Mouse (Mus musculus): ENCODE results near the gene Pde3b. TPM values are rescaled to one million over a fixed set of nuclear protein-coding genes. Genes with fewer than 3 reads are reported as not detected.
A peak's percentile ranks its signal among the peaks of the same experiment; 100 is the strongest.

The Pde3b gene
- total and polyA plus RNA-seq, 2 experiments from 2014 or later = 1.9 to 7.5 TPM

DNA sequence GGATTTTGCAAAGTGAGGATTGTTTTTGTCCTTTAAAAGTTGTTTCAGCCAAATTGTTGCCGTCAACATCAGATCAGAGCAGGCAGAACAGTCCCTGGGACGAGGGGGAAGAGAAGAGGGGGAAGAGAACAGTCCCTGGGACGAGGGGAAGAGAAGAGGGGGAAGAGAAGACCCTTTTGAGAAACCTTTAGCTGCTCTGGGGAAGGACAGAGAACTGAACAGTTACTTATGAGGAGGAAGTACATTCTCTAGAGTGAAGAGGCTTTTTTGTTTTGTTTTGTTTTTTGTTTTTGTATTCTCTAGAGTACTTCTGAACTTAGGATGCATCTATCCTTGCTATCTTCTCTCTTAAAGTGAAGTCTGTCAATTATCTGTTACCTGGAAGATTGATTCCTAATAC, 37.8 kb downstream of the Pde3b start:
- H3K36me3 ChIP-seq (replicated peaks; ENCODE audit: control insufficient read depth, insufficient read depth, low read length) = no peaks in the 10 kb centered on the region
- H3K27ac ChIP-seq (ENCODE audit: low read depth) = peak overlapping the region; percentile 20; the same call in 1 of the 2 replicates
- 47% methylated on average over 3 of the region's 3 CpGs for WGBS

DNA sequence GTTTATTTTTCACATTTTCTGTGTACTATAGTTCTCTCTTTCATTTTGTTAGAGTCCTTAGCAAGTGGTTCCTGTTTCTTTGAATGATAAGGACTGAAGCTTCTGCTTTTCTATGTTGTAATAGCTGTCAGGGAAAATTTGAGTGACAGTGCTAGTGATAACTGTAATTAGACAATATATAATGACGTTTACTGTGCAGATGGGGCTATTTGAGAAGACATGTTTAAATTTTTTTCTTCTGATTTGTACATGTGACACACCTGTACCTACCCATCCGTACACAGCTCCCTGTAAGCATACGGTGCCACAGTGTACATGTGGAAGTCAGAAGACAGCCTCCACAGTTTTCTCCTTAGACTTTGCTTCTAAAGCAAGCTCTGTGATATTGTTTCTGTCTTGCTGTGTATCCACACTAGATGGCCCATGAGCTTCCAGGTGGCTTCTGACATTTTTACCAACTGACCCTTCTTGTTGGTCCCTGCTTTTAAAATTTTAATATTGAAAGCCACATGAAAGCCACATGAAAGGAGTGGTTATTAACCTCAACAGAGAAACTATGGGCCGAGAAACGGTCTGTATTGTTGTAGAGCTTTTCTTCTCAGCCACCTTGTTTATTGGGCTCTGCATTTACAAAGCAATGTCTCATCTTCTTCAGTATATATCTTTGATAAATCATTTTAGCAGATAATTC, 38.4 kb downstream of the Pde3b start:
- H3K4me3 ChIP-seq (ENCODE audit: low read depth, low read length) = no peak overlapping the region
- H3K27ac ChIP-seq (ENCODE audit: low read depth) = 0 out of 2 replicates have a peak overlapping the region, but pooled peaks have one; percentile 20
- no peaks in the 10 kb centered on the region for H3K4me1 ChIP-seq (ENCODE audit: control insufficient read depth, insufficient read depth)
- H3K4me2 ChIP-seq (ENCODE audit: low read depth, low read length) = no peak overlapping the region
- DNase-seq (ENCODE audit: low spot score) (no peak), ATAC-seq (ENCODE audit: insufficient read depth, low read depth) (no peak)
- WGBS = 75% methylated on average over 5 of the region's 5 CpGs
- H3K9ac ChIP-seq (replicated peaks; ENCODE audit: low read depth, low read length) = no peak overlapping the region
- H3K27me3 ChIP-seq (ENCODE audit: control insufficient read depth, insufficient read depth, low read length) = no peaks in the 10 kb centered on the region
- H3K9me3 ChIP-seq (replicated peaks; ENCODE audit: control insufficient read depth, low read length) = no peaks in the 10 kb centered on the region
- TF ChIP-seq EP300 (IDR thresholded peaks at IDR 0.05; ENCODE audit: low read depth) (no peak), CTCF (IDR thresholded peaks at IDR 0.05; ENCODE audit: low read depth) (no peak)
- no peaks in the 10 kb centered on the region for H3K36me3 ChIP-seq (replicated peaks; ENCODE audit: control insufficient read depth, insufficient read depth, low read length)

More for the DNA sequence above, 37.8 kb downstream of the Pde3b start:
- Histone ChIP-seq H3K4me2 (ENCODE audit: low read depth, low read length) (no peak overlapping the region), H3K4me1 (ENCODE audit: control insufficient read depth, insufficient read depth) (no peaks in the 10 kb centered on the region), H3K9me3 (replicated peaks; ENCODE audit: control insufficient read depth, low read length) (no peaks in the 10 kb centered on the region), H3K4me3 (ENCODE audit: low read depth, low read length) (no peak overlapping the region), H3K27me3 (ENCODE audit: control insufficient read depth, insufficient read depth, low read length) (no peaks in the 10 kb centered on the region), H3K9ac (replicated peaks; ENCODE audit: low read depth, low read length) (no peak overlapping the region)
- TF ChIP-seq CTCF (IDR thresholded peaks at IDR 0.05; ENCODE audit: low read depth) = no peak
- TF ChIP-seq EP300 (IDR thresholded peaks at IDR 0.05; ENCODE audit: low read depth) = no peak
- DNase-seq (ENCODE audit: low spot score) = no peak
- no peak for ATAC-seq (ENCODE audit: insufficient read depth, low read depth)

DNA sequence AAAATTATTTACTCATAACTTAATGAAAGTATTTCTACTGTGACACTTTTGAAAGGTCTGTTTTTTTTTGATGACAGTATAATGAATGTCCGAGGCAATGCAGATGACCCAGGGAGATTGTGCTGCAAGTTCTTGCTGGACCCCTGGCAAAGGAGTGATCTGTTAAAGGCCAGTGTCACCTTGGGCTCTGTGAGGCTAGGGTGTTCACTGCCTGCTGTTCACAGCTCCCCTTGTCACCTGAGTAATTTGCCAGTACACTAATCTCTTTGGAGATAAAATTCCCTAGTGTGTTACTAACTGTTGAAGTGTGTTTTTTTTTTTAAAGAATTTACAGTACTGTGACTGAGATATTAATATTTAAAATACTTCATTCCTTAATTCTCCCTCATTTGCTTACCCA, 39.8 kb downstream of the Pde3b start:
- Histone ChIP-seq H3K4me3 (ENCODE audit: low read depth, low read length) (no peak overlapping the region), H3K27me3 (ENCODE audit: control insufficient read depth, insufficient read depth, low read length) (no peaks in the 10 kb centered on the region), H3K36me3 (replicated peaks; ENCODE audit: control insufficient read depth, insufficient read depth, low read length) (no peaks in the 10 kb centered on the region), H3K9ac (replicated peaks; ENCODE audit: low read depth, low read length) (no peak overlapping the region), H3K4me2 (ENCODE audit: low read depth, low read length) (no peak overlapping the region), H3K9me3 (replicated peaks; ENCODE audit: control insufficient read depth, low read length) (no peaks in the 10 kb centered on the region), H3K27ac (ENCODE audit: low read depth) (no peak overlapping the region), H3K4me1 (ENCODE audit: control insufficient read depth, insufficient read depth) (no peaks in the 10 kb centered on the region)
- WGBS = 23% methylated on average over 1 of the region's 1 CpGs
- no peak for TF ChIP-seq EP300 (IDR thresholded peaks at IDR 0.05; ENCODE audit: low read depth)
- no peak for TF ChIP-seq CTCF (IDR thresholded peaks at IDR 0.05; ENCODE audit: low read depth)
- peak; percentile 45 for DNase-seq (ENCODE audit: low spot score)
- peak; percentile 75 for ATAC-seq (ENCODE audit: insufficient read depth, low read depth)

- 65% methylated on average over 4 of the region's 4 CpGs for WGBS
- TF ChIP-seq CTCF (IDR thresholded peaks at IDR 0.05; ENCODE audit: low read depth) (no peak), EP300 (IDR thresholded peaks at IDR 0.05; ENCODE audit: low read depth) (no peak)
Observed at GRCm38 (mm10) chr7:114456904-114457303, 41.8 kb downstream of the Pde3b start.

DNA sequence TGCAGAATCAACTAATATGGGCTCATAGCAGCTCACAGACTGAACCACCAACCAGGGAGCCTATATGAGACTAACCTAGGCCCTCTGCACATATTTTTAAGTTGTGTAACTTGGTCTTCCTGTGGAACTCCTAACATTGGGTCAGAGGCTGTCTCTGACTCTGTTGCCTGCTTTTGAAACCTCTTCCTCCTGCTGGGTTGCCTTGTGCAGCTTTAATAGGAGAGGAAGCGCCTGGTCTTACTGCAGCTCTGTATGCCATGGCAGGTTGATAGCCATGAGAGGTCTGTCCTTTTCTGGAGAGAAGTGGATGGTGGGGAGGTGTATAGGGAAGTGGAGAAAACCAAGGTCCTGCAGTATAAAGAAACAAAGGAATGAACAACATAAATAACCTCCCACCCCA, 44.8 kb downstream of the Pde3b start:
- no peak for ATAC-seq (ENCODE audit: insufficient read depth, low read depth)
- 70% methylated on average over 1 of the region's 1 CpGs for WGBS
- TF ChIP-seq EP300 (IDR thresholded peaks at IDR 0.05; ENCODE audit: low read depth) (no peak), CTCF (IDR thresholded peaks at IDR 0.05; ENCODE audit: low read depth) (no peak)

More at GRCm38 (mm10) chr7:114456904-114457303, 41.8 kb downstream of the Pde3b start:
- Histone ChIP-seq H3K27ac (ENCODE audit: low read depth) (no peak overlapping the region), H3K4me1 (ENCODE audit: control insufficient read depth, insufficient read depth) (no peaks in the 10 kb centered on the region), H3K9me3 (replicated peaks; ENCODE audit: control insufficient read depth, low read length) (no peaks in the 10 kb centered on the region), H3K4me2 (ENCODE audit: low read depth, low read length) (no peak overlapping the region), H3K9ac (replicated peaks; ENCODE audit: low read depth, low read length) (no peak overlapping the region), H3K27me3 (ENCODE audit: control insufficient read depth, insufficient read depth, low read length) (no peaks in the 10 kb centered on the region), H3K4me3 (ENCODE audit: low read depth, low read length) (no peak overlapping the region), H3K36me3 (replicated peaks; ENCODE audit: control insufficient read depth, insufficient read depth, low read length) (no peaks in the 10 kb centered on the region)
- DNase-seq (ENCODE audit: low spot score) = no peak
- ATAC-seq (ENCODE audit: insufficient read depth, low read depth) = no peak

GRCm38 (mm10) chr7:114461727-114462126, 46.6 kb downstream of the Pde3b start:
- H3K27ac ChIP-seq (ENCODE audit: low read depth) = no peak overlapping the region
- no peak for TF ChIP-seq CTCF (IDR thresholded peaks at IDR 0.05; ENCODE audit: low read depth)
- TF ChIP-seq EP300 (IDR thresholded peaks at IDR 0.05; ENCODE audit: low read depth) = no peak

More for the DNA sequence above, 44.8 kb downstream of the Pde3b start:
- no peaks in the 10 kb centered on the region for H3K36me3 ChIP-seq (replicated peaks; ENCODE audit: control insufficient read depth, insufficient read depth, low read length)
- DNase-seq (ENCODE audit: low spot score) = no peak
- no peak overlapping the region for H3K4me2 ChIP-seq (ENCODE audit: low read depth, low read length)
- H3K27ac ChIP-seq (ENCODE audit: low read depth) = no peak overlapping the region
- no peak overlapping the region for H3K4me3 ChIP-seq (ENCODE audit: low read depth, low read length)
- no peaks in the 10 kb centered on the region for H3K9me3 ChIP-seq (replicated peaks; ENCODE audit: control insufficient read depth, low read length)
- H3K27me3 ChIP-seq (ENCODE audit: control insufficient read depth, insufficient read depth, low read length) = no peaks in the 10 kb centered on the region
- H3K9ac ChIP-seq (replicated peaks; ENCODE audit: low read depth, low read length) = no peak overlapping the region
- H3K4me1 ChIP-seq (ENCODE audit: control insufficient read depth, insufficient read depth) = 0 out of 2 replicates have a peak, but pooled peaks cover 3% of the 10 kb centered on the region

More at GRCm38 (mm10) chr7:114461727-114462126, 46.6 kb downstream of the Pde3b start:
- Histone ChIP-seq H3K27me3 (ENCODE audit: control insufficient read depth, insufficient read depth, low read length) (no peaks in the 10 kb centered on the region), H3K9me3 (replicated peaks; ENCODE audit: control insufficient read depth, low read length) (no peaks in the 10 kb centered on the region), H3K4me2 (ENCODE audit: low read depth, low read length) (no peak overlapping the region), H3K4me1 (ENCODE audit: control insufficient read depth, insufficient read depth) (0 out of 2 replicates have a peak, but pooled peaks cover 3% of the 10 kb centered on the region), H3K36me3 (replicated peaks; ENCODE audit: control insufficient read depth, insufficient read depth, low read length) (no peaks in the 10 kb centered on the region), H3K4me3 (ENCODE audit: low read depth, low read length) (no peak overlapping the region), H3K9ac (replicated peaks; ENCODE audit: low read depth, low read length) (no peak overlapping the region)
- no peak for DNase-seq (ENCODE audit: low spot score)
- ATAC-seq (ENCODE audit: insufficient read depth, low read depth) = no peak
- WGBS = 67% methylated on average over 2 of the region's 2 CpGs
